Mouse (Mus musculus) heart, adult 11 months (tissue): ENCODE measurements at regions not wholly inside any gene's neighbourhood (a gene's known extent, or its start where the extent isn't known, plus 50 kb on each side); places are given as distances from the start of the nearest gene placed in this dataset.
"Not testable (repeated sequence)": the region's sequence is repeated elsewhere in the genome, so short reads cannot be mapped to it uniquely, and the experiment has no call there.

Experiments used
- DNase-seq: peaks from one replicate; pipeline ENCODE4 v3.0.0; 2022

- no peak for DNase-seq
Measured at GRCm38 (mm10) chr11:111996395-111996794, 785.6 kb upstream of the Sox9 start.

GRCm38 (mm10) chr11:112010848-112011247 is 771.2 kb upstream of the Sox9 start:
- DNase-seq = not testable (repeated sequence)

- DNase-seq = no peak
Measured at GRCm38 (mm10) chr11:112017906-112018305, 764.1 kb upstream of the Sox9 start.

- no peak for DNase-seq
Measured at GRCm38 (mm10) chr11:112028031-112028430, 754.0 kb upstream of the Sox9 start.

GRCm38 (mm10) chr11:112038741-112039140 is 743.3 kb upstream of the Sox9 start:
- no peak for DNase-seq

- DNase-seq = no peak
Measured at GRCm38 (mm10) chr11:112044455-112044854, 737.6 kb upstream of the Sox9 start.

GRCm38 (mm10) chr11:112045353-112045752 is 736.7 kb upstream of the Sox9 start:
- DNase-seq = no peak

- DNase-seq = no peak
Measured at GRCm38 (mm10) chr11:112050362-112050761, 731.7 kb upstream of the Sox9 start.

GRCm38 (mm10) chr11:112055591-112055990 is 726.4 kb upstream of the Sox9 start:
- DNase-seq = no peak

GRCm38 (mm10) chr11:112067176-112067575 is 714.8 kb upstream of the Sox9 start:
- DNase-seq = peak; percentile 35

GRCm38 (mm10) chr11:112068821-112069220 is 713.2 kb upstream of the Sox9 start:
- DNase-seq = no peak

GRCm38 (mm10) chr11:112071571-112071970 is 710.5 kb upstream of the Sox9 start:
- no peak for DNase-seq

- no peak for DNase-seq
Measured at GRCm38 (mm10) chr11:112081386-112081785, 700.6 kb upstream of the Sox9 start.

GRCm38 (mm10) chr11:112083019-112083418 is 699.0 kb upstream of the Sox9 start:
- no peak for DNase-seq

- DNase-seq = peak; percentile 51
Measured at GRCm38 (mm10) chr11:112092168-112092567, 689.9 kb upstream of the Sox9 start.

GRCm38 (mm10) chr11:112095009-112095408 is 687.0 kb upstream of the Sox9 start:
- DNase-seq = peak; percentile 36

- DNase-seq = no peak
Measured at GRCm38 (mm10) chr11:112098161-112098560, 683.9 kb upstream of the Sox9 start.

GRCm38 (mm10) chr11:112103252-112103651 is 678.8 kb upstream of the Sox9 start:
- peak; percentile 15 for DNase-seq

- DNase-seq = no peak
Measured at GRCm38 (mm10) chr11:112106891-112107290, 675.1 kb upstream of the Sox9 start.

- DNase-seq = peak; percentile 18
Measured at GRCm38 (mm10) chr11:112107314-112107713, 674.7 kb upstream of the Sox9 start.

- DNase-seq = peak; percentile 18
Measured at GRCm38 (mm10) chr11:112121026-112121425, 661.0 kb upstream of the Sox9 start.

- peak; percentile 10 for DNase-seq
Measured at GRCm38 (mm10) chr11:112121831-112122230, 660.2 kb upstream of the Sox9 start.

- peak; percentile 34 for DNase-seq
Measured at GRCm38 (mm10) chr11:112125249-112125933, 656.6 kb upstream of the Sox9 start.

- no peak for DNase-seq
Measured at GRCm38 (mm10) chr11:112130090-112130489, 651.9 kb upstream of the Sox9 start.

GRCm38 (mm10) chr11:112137401-112138020 is 644.5 kb upstream of the Sox9 start:
- DNase-seq = peak; percentile 45
